Mouse (Mus musculus): Measurements from ENCODE around the gene Setd4. TPM values are rescaled to one million over a fixed set of nuclear protein-coding genes. Genes with fewer than 3 reads are reported as not detected.

Gene Setd4
- polyA plus RNA-seq, 1 experiment = 4.6 TPM

GRCm38 (mm10) chr16:93578346-93579005 is 25.4 kb downstream of the Setd4 start:
- H3K4me1 ChIP-seq (ENCODE audit: control insufficient read depth, insufficient read depth, insufficient read length, low read length) = no peaks in the 10 kb centered on the region; the same call in 1 of the 2 replicates
- H3K4me3 ChIP-seq (ENCODE audit: insufficient read depth, low read depth, low read length) = no peak overlapping the region
- no peak overlapping the region for H3K27ac ChIP-seq (replicated peaks; ENCODE audit: low read depth, low read length)

DNA sequence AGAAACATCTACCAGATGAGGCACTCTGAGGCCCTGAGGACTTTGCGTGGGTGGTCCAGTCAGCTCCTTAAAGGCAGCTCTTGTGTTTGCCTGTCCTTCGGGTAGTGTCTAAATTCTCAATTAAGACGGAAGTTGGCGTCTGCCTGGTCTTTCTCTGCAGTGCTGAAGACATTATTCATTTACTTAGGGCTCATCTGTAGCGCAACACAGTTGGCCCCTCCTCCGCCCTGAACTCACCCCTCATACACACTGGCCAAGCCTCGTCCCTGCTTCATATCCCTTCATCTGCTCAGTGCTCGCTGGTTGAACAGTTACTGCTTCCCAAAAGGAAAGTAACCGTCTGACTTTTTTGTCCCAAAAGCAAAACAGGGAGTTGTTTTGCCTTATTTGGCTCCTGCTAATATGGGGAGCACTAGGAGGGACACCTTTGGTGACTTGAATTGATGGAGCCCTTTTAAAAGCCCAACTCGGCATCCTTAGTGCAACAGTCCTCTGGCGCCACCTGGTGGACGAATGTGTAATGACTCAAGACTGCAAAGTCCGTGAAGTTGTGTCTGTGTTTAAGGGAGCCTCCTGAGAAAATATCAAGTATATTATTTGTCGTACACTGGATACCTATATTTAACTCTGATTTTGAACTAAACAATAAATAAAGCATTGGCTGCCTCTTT is 27.3 kb downstream of the Setd4 start:
- no peaks in the 10 kb centered on the region; the same call in 1 of the 2 replicates for H3K4me1 ChIP-seq (ENCODE audit: control insufficient read depth, insufficient read depth, insufficient read length, low read length)
- H3K4me3 ChIP-seq (ENCODE audit: insufficient read depth, low read depth, low read length) = no peak overlapping the region
- no peak overlapping the region for H3K27ac ChIP-seq (replicated peaks; ENCODE audit: low read depth, low read length)

DNA sequence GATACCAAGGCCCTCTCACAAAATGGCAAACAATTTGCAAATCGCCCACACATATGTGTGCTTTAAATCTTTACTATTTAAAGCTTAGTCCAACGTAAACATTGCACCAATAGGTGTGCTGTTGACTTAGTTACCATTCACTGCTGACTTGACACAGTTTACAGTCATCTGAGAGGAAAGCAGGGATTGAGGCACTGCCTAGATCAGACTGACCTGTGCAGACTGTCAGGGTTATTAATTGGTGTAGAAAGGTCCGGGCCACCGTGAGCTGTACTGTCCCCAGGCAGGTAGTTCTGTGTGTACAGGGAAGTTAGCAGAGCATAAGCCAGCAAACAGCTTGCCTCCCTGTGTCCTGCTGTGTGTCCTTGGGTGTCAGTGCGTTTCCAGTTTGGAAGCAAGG is 28.3 kb downstream of the Setd4 start:
- Histone ChIP-seq H3K27ac (replicated peaks; ENCODE audit: low read depth, low read length) (no peak overlapping the region), H3K4me3 (ENCODE audit: insufficient read depth, low read depth, low read length) (no peak overlapping the region), H3K4me1 (ENCODE audit: control insufficient read depth, insufficient read depth, insufficient read length, low read length) (no peaks in the 10 kb centered on the region; the same call in 1 of the 2 replicates)

GRCm38 (mm10) chr16:93574521-93575191 is 29.2 kb downstream of the Setd4 start:
- no peak overlapping the region for H3K27ac ChIP-seq (replicated peaks; ENCODE audit: low read depth, low read length)
- no peak overlapping the region for H3K4me3 ChIP-seq (ENCODE audit: insufficient read depth, low read depth, low read length)
- no peaks in the 10 kb centered on the region for H3K4me1 ChIP-seq (ENCODE audit: control insufficient read depth, insufficient read depth, insufficient read length, low read length)

DNA sequence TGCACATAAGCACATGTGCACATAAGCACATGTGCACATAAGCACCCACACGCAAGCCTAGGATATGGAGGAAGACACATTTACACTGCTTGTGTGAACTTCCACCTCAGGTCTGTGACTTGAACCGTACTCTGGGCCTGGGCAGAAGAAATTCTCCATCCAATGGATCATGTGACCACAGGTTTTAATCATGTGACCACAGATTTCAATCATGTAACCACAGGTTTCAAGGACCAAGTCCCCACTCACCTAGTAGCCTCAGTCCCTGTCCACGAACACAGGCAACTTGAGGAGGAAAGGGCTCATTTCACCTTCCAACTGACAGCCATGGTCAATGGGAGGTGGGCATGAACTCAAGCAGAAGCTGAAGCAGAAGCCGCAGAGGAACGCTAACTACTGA is 30.4 kb downstream of the Setd4 start:
- no peak overlapping the region for H3K27ac ChIP-seq (replicated peaks; ENCODE audit: low read depth, low read length)
- no peaks in the 10 kb centered on the region for H3K4me1 ChIP-seq (ENCODE audit: control insufficient read depth, insufficient read depth, insufficient read length, low read length)
- no peak overlapping the region for H3K4me3 ChIP-seq (ENCODE audit: insufficient read depth, low read depth, low read length)

DNA sequence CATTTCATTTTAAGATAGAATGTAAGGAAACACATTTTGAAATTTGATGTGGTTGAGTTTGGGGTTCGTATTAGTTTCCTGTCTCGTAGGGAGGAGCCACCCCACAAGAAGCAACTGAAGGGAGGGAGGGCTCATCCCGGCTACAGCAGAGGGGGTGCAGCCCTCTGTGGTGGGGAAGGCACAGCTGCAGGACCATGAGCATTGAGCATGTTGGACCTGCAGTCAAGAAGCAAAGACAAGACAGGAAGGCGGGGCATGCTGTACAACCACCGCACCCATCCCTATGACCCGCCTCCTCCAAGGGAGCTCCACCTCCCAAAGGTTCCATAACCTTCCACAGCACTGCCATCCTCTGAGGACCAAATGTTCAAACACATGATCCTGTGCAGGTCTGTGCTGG is 31.5 kb downstream of the Setd4 start:
- Histone ChIP-seq H3K27ac (replicated peaks; ENCODE audit: low read depth, low read length) (no peak overlapping the region), H3K4me1 (ENCODE audit: control insufficient read depth, insufficient read depth, insufficient read length, low read length) (no peaks in the 10 kb centered on the region), H3K4me3 (ENCODE audit: insufficient read depth, low read depth, low read length) (no peak overlapping the region)

GRCm38 (mm10) chr16:93558499-93558898 is 45.4 kb downstream of the Setd4 start:
- Histone ChIP-seq H3K27ac (replicated peaks; ENCODE audit: low read depth, low read length) (no peak overlapping the region), H3K4me3 (ENCODE audit: insufficient read depth, low read depth, low read length) (no peak overlapping the region), H3K4me1 (ENCODE audit: control insufficient read depth, insufficient read depth, insufficient read length, low read length) (no peaks in the 10 kb centered on the region)

DNA sequence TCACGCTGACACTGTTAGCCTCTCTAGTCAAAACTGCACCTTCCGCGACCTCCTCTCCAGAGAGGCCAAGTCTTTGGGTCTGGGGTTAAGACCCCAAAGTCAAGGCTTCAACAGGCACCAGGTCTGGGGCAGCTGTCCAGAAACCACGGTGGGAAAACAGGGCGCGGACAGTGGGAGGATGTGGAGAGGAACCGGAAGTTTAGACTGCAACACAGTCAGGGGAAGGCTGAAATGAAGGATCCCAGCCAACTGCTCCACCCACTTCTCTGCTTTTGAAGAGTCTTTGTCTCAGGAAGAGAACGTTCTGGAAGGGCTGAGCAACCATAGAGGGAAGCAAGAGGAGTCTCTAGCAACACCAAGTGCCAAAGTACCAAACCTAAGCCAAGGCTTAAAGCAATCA is 46.2 kb downstream of the Setd4 start:
- H3K4me3 ChIP-seq (ENCODE audit: insufficient read depth, low read depth, low read length) = no peak overlapping the region
- no peaks in the 10 kb centered on the region for H3K4me1 ChIP-seq (ENCODE audit: control insufficient read depth, insufficient read depth, insufficient read length, low read length)
- H3K27ac ChIP-seq (replicated peaks; ENCODE audit: low read depth, low read length) = no peak overlapping the region

DNA sequence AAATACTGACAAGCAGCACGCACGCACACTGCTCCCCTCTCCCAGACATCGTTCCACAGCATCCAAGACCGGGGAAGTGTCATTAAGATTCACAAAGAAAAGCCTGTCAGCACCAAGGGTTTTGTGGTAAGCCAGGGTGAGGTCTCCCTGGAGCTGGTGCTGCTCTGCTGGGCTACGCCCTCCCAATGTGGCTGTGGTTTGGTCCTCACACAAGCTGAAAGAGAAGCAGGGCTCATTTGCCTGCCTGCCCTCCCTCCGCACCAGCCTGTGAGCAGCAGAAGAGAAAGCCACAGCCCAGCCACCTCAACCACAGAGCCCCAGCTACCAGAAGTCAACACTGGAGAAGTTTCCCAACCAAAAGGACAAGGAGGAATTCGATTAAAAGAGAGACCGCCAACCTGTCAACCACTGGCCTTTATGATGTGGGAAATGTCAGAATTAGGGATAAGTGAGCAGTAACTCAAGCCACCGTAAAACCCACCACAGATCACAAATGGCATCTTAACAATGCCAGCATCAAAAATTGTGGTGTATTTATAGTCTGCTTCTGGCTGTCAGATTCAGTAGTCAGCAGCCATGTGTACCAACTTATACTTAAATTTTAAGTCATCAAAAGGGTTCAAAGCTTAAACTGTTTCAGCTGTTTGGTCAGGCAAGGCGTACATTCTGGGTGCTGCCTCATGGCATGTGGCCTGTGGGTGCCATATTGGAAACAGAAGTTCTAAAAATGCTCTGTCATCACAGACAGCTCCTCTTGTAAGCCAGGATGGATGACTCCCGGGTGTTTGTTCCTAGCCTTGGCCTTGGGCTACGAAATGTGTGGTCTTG is 51.0 kb downstream of the Setd4 start:
- H3K27ac ChIP-seq (replicated peaks; ENCODE audit: low read depth, low read length) = no peak overlapping the region
- no peak overlapping the region for H3K4me3 ChIP-seq (ENCODE audit: insufficient read depth, low read depth, low read length)
- H3K4me1 ChIP-seq (ENCODE audit: control insufficient read depth, insufficient read depth, insufficient read length, low read length) = no peaks in the 10 kb centered on the region

DNA sequence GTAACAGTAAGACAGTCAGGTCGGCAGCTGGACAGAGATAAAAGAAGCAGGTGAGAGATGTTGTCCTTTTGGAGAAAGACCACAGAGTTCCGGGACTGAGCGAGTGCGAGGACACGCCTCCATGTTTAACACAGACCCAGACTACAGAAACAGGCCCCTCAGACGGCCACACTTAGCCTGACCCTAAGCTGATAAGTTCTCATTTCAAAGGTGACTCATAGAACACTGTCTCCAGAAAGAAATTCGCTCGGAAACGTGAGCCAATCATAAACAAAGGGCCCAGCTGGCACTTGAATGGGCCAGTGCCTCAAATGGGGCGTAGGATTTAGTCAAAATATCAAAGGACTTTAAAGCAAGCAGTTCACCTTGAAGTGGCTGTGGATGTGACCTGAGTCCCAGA is 54.6 kb downstream of the Setd4 start:
- Histone ChIP-seq H3K4me3 (ENCODE audit: insufficient read depth, low read depth, low read length) (no peak overlapping the region), H3K4me1 (ENCODE audit: control insufficient read depth, insufficient read depth, insufficient read length, low read length) (no peaks in the 10 kb centered on the region), H3K27ac (replicated peaks; ENCODE audit: low read depth, low read length) (no peak overlapping the region)

DNA sequence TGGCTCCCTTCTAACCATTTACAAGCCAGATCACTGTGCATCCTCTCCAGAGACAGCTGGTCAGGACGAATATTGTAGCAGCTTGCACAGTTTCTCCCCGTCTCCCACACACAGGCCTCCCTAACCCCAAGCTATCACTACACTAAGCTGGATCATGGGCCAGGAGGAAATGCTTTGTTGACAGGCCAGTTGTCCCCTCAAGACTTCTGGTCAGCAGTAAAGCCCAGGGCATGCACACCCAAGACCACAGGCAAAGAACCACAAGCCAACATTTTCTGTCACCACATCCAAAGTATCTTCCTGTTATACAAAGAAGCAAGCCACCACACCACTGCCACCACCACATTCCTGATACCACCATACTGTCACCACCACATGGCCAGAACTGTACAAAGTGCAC is 55.8 kb downstream of the Setd4 start:
- Histone ChIP-seq H3K27ac (replicated peaks; ENCODE audit: low read depth, low read length) (no peak overlapping the region), H3K4me1 (ENCODE audit: control insufficient read depth, insufficient read depth, insufficient read length, low read length) (no peaks in the 10 kb centered on the region), H3K4me3 (ENCODE audit: insufficient read depth, low read depth, low read length) (no peak overlapping the region)

- Histone ChIP-seq H3K4me3 (ENCODE audit: insufficient read depth, low read depth, low read length) (no peak overlapping the region), H3K4me1 (ENCODE audit: control insufficient read depth, insufficient read depth, insufficient read length, low read length) (no peaks in the 10 kb centered on the region)
Measured at GRCm38 (mm10) chr16:93547122-93547521, 56.7 kb downstream of the Setd4 start.

GRCm38 (mm10) chr16:93546354-93546965 is 57.4 kb downstream of the Setd4 start:
- no peaks in the 10 kb centered on the region for H3K4me1 ChIP-seq (ENCODE audit: control insufficient read depth, insufficient read depth, insufficient read length, low read length)
- no peak overlapping the region for H3K27ac ChIP-seq (replicated peaks; ENCODE audit: low read depth, low read length)
- no peak overlapping the region for H3K4me3 ChIP-seq (ENCODE audit: insufficient read depth, low read depth, low read length)

More at GRCm38 (mm10) chr16:93547122-93547521, 56.7 kb downstream of the Setd4 start:
- no peak overlapping the region for H3K27ac ChIP-seq (replicated peaks; ENCODE audit: low read depth, low read length)

DNA sequence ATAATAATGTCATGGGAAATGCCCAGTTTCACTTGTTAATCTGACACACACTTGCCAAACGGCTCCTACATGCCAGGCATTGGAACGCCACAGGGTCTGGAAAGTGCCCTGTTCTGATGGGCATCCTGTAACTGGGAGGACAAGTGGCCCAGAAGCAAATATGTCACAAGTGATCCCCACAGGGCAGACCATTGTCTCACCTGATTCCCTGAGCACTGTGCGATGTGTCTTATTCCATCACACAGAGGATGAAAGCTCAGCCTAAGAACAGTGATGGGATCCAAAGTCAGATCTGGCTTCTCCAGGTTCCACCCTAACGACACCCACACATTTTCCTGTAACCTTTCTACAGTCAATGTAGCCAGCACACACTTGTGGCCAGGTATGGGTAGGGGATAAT is 58.9 kb downstream of the Setd4 start:
- H3K4me1 ChIP-seq (ENCODE audit: control insufficient read depth, insufficient read depth, insufficient read length, low read length) = no peaks in the 10 kb centered on the region
- no peak overlapping the region for H3K4me3 ChIP-seq (ENCODE audit: insufficient read depth, low read depth, low read length)
- H3K27ac ChIP-seq (replicated peaks; ENCODE audit: low read depth, low read length) = no peak overlapping the region

DNA sequence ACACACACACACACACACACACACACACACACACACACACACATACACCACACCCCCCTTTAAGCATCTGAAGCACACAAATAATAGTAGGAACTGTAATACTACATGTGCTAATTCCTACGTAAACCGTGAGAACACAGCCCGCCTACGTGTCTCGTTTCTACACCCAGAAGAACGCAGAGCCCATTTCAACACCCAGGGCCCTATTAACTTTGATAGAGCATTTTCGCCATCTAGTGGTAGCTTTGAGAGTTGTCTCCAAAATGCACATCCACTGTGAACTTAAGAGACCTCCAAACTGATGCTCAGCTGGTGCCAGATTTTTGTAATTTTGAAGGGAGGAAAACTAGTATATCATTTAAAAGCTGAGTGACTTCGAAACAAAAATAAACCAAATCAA is 60.2 kb downstream of the Setd4 start:
- Histone ChIP-seq H3K4me3 (ENCODE audit: insufficient read depth, low read depth, low read length) (no peak overlapping the region), H3K27ac (replicated peaks; ENCODE audit: low read depth, low read length) (no peak overlapping the region), H3K4me1 (ENCODE audit: control insufficient read depth, insufficient read depth, insufficient read length, low read length) (no peaks in the 10 kb centered on the region)
